Mouse (Mus musculus) embryonic facial prominence, embryonic 11.5 days (tissue): Measurements from ENCODE around the gene Fam71b. TPM values are rescaled to one million over a fixed set of nuclear protein-coding genes. Genes with fewer than 3 reads are reported as not detected.

Source experiments
- ATAC-seq: fragments of 200-750 bp; cut with Nextera tagmentation; replicated peaks from 2 replicates; pipeline ENCODE4 v1.8.0; 2017; ENCODE audit warnings: low read depth; ENCODE audit not compliant: insufficient number of reproducible peaks, low FRiP score, low TSS enrichment
- DNase-seq: peaks from one replicate; pipeline ENCODE4 v3.0.0-alpha.2; 2015; ENCODE audit warnings: low spot score
- H3K27ac ChIP-seq: fragments of 300-500 bp; sonication (generic); replicated peaks from 2 replicates; pipeline ENCODE4 v1.5.1; 2014; ENCODE audit warnings: mild to moderate bottlenecking, low read depth, low read length, control low read depth
- H3K27me3 ChIP-seq: fragments of 300-500 bp; sonication (generic); 2 replicates; pipeline ENCODE4 v1.6.1; 2014; ENCODE audit warnings: mild to moderate bottlenecking, low read length, moderate library complexity, mixed read lengths; ENCODE audit not compliant: control insufficient read depth, insufficient read depth
- H3K36me3 ChIP-seq: fragments of 300-500 bp; sonication (generic); replicated peaks from 2 replicates; pipeline ENCODE4 v1.6.1; 2014; ENCODE audit warnings: low read depth, mild to moderate bottlenecking, low read length, moderate library complexity, mixed read lengths; ENCODE audit not compliant: control insufficient read depth, insufficient read depth
- H3K4me1 ChIP-seq: fragments of 300-500 bp; sonication (generic); 2 replicates; pipeline ENCODE4 v1.6.1; 2014; ENCODE audit warnings: low read length, mixed read lengths; ENCODE audit not compliant: control insufficient read depth, insufficient read depth
- H3K4me2 ChIP-seq: fragments of 300-500 bp; sonication (generic); 2 replicates; pipeline ENCODE4 v1.6.1; 2014; ENCODE audit warnings: low read depth, mild to moderate bottlenecking, control low read depth, low read length, moderate library complexity
- H3K4me3 ChIP-seq: fragments of 300-500 bp; sonication (generic); 2 replicates; pipeline ENCODE4 v1.5.1; 2014; ENCODE audit warnings: low read depth, low read length, control low read depth
- H3K9ac ChIP-seq: fragments of 300-500 bp; sonication (generic); replicated peaks from 2 replicates; pipeline ENCODE4 v1.6.1; 2014; ENCODE audit warnings: mild to moderate bottlenecking, control low read depth, low read length
- H3K9me3 ChIP-seq: fragments of 300-500 bp; sonication (generic); replicated peaks from 2 replicates; pipeline ENCODE4 v1.6.1; 2016; ENCODE audit warnings: mild to moderate bottlenecking, low read length, inconsistent platforms, mixed read lengths; ENCODE audit not compliant: control insufficient read depth
- WGBS: fragments of 180-500 bp; shearing (Covaris S2); extraction: QIAGEN DNeasy Blood & Tissue Kit; methylation state at CpG from one replicate; pipeline ENCODE4 v1.1.7; 2014; 5-methylcytosine and 5-hydroxymethylcytosine counted together
- polyA plus RNA-seq: library from polyadenylated mRNA; unstranded; fragments of >200 nt; fragmentation: Nextera tagmentation; extraction: Ambion mirVana; gene quantifications from 2 replicates; pipeline ENCODE4 v1.2.1, GENCODE M21; 2014

Fam71b gene
- polyA plus RNA-seq, 1 experiment from 2014 or later, result not detected

DNA sequence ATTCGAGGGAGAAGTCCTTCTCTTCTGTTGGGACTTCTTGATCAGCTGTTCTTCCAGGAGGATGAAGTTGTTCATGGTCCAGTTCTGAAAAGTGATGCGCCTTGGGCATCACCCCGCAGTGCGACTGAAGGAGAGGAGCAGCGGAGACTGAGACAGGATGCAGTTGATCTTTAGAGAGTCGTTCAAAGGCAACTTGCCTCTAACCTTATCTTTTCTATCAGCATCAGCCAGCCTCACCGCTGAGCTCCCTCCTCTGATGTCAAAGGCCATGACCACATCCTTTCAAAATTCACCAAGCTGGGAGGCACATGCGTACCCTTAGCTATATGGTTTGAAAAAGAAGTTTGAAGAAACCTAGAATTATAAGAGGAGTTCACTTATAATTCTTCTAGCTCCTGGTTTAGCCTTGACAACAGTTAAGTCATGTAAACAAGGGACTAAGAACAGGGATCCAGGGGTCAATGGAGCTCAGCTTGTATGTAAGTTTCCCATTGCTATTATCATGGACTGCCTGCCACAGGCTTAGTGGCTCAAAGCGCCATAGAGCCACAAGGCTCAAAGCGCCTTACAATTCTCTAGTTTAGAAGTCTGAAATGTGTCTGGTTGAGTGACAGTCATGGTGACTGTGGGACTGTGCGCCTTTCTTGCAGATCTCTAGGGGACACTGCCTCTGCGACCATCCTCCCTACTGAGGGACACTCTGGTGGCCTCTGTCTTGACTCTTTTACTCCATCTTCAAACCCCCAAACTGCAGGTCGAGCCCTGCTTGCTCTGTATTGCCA, 6.8 kb upstream of the Fam71b start, which contains the start of gene Itk:
Gene Itk, minus strand, starts transcription at position 180 of the 782 bp plus-strand sequence.
- Histone ChIP-seq H3K27ac (no peak within 1 kb of the TSS), H3K36me3 (no peaks in the 10 kb centered on the region), H3K27me3 (no peaks in the 10 kb centered on the region), H3K4me3 (no peak within 1 kb of the TSS), H3K4me2 (no peak within 1 kb of the TSS), H3K9ac (no peak within 1 kb of the TSS), H3K9me3 (no peaks in the 10 kb centered on the region), H3K4me1 (no peaks in the 10 kb centered on the region)
- ATAC-seq, result no peak
- no peak for DNase-seq
- 80% methylated on average over 13 of the region's 13 CpGs for WGBS

DNA sequence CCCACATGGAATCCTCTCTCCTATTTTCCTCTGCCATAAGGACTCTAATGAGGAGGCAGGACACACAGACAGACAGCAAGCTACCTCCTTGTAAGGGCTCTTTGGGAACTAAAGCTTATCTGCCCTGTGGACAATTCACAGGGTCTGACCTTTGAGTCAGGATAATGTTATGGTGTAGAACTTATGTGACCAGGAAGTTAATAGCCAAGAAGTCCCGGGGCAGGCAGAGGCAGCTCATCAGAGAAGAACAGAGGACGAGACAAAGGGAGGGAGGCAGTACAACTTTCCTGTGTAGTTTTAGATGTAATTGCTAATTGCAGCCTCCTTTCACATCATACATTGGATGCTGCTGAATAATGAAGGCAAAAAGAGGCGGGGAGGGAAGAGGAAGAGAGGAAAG, 5.7 kb upstream of the Fam71b start:
- no peaks in the 10 kb centered on the region for H3K4me1 ChIP-seq
- WGBS, result 48% methylated on average over 3 of the region's 3 CpGs
- no peaks in the 10 kb centered on the region for H3K27me3 ChIP-seq
- no peak overlapping the region for H3K27ac ChIP-seq
- DNase-seq (no peak), ATAC-seq (no peak)
- no peak overlapping the region for H3K4me3 ChIP-seq
- H3K4me2 ChIP-seq, result no peak overlapping the region
- H3K36me3 ChIP-seq, result no peaks in the 10 kb centered on the region
- H3K9ac ChIP-seq, result no peak overlapping the region
- no peaks in the 10 kb centered on the region for H3K9me3 ChIP-seq

DNA sequence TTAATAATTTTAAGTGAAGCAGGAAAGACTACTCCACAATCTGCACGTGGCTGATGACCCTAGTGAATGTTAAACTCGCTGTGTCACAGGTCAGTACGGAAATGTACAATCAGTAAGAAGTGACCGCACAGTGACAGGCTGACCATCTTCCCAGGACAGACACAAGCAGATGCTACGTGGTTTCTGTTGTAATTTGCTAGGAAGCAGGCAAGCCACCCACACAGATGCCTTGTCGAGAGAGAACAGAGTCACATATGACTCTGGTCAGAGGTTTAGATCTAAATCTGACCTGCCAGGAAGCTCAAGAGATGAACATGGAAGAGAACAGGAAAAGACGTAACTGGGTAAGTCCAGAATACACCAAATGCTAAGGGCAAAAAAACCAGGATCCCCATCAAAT, 3.5 kb upstream of the Fam71b start:
- Histone ChIP-seq H3K4me2 (no peak overlapping the region), H3K36me3 (no peaks in the 10 kb centered on the region), H3K27me3 (no peaks in the 10 kb centered on the region), H3K27ac (no peak overlapping the region), H3K9me3 (no peaks in the 10 kb centered on the region), H3K4me1 (no peaks in the 10 kb centered on the region), H3K4me3 (no peak overlapping the region), H3K9ac (no peak overlapping the region)
- WGBS, result 78% methylated on average over 7 of the region's 7 CpGs
- ATAC-seq (no peak), DNase-seq (no peak)

DNA sequence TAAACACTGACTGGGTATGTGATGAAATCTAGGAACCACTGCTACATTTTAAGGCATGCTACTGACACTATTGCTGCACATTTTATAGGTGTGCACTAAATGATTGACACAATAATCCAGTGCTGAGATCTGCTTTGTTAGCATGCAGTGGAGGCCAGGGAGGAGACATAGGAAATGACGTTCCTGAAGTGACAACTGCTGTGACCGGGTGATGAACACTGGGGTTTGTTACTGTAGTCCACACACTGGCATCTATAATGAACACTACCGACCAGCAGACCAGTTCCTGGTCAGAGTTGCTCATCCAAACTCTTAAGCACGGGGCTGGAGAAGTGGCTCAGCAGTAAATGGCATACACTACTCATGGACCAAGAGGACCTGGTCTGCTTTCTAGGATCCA, 2.9 kb upstream of the Fam71b start:
- ATAC-seq (no peak), DNase-seq (no peak)
- H3K4me3 ChIP-seq, result no peak overlapping the region
- H3K27ac ChIP-seq, result no peak overlapping the region
- WGBS, result 78% methylated on average over 4 of the region's 4 CpGs
- H3K9me3 ChIP-seq, result no peaks in the 10 kb centered on the region
- H3K27me3 ChIP-seq, result no peaks in the 10 kb centered on the region
- H3K9ac ChIP-seq, result no peak overlapping the region
- no peaks in the 10 kb centered on the region for H3K36me3 ChIP-seq
- H3K4me2 ChIP-seq, result no peak overlapping the region
- no peaks in the 10 kb centered on the region for H3K4me1 ChIP-seq

DNA sequence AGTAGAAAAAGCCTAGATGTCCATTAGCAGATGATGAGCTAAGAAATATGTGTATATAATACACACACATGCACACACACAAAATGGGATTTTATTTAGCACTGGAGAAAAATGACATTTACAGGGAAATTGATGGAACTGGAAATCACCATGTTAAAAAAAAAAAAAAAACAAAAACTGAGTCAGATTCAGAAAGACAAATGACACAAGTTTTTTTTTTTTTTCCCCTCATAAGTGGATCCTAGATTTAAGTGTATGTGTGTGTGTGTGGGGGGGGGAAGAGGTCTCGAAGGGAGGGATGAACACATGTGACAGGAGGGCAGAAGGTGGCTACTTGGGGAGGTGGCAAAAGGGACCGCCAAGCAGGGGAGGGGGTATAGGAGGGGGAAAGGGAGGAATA, 1.3 kb upstream of the Fam71b start:
- Histone ChIP-seq H3K9ac (no peak overlapping the region), H3K4me1 (no peaks in the 10 kb centered on the region), H3K27me3 (no peaks in the 10 kb centered on the region), H3K36me3 (no peaks in the 10 kb centered on the region), H3K4me3 (no peak overlapping the region), H3K4me2 (no peak overlapping the region), H3K9me3 (no peaks in the 10 kb centered on the region), H3K27ac (no peak overlapping the region)
- 70% methylated on average over 2 of the region's 2 CpGs for WGBS
- ATAC-seq, result no peak
- no peak for DNase-seq

DNA sequence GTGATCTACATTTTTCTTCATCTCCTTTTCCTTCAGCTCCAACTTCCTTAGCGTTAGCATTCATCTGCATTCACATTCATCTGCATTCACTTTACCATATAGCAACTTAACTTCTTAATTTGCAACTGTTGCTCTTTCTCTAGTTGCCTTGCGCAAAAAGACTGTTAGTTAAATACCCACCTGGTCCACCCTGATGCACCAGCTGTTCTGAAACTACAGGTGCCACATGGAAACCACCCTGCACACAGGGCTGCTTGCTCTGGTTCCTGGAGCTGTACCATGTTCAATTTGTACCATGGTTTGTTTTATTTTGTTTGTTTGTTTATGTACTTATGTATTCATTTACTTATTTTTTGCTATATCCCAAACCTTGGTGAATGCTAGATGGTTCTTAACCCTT, 661 bp upstream of the Fam71b start:
- H3K36me3 ChIP-seq, result no peaks in the 10 kb centered on the region
- H3K9me3 ChIP-seq, result no peaks in the 10 kb centered on the region
- no peaks in the 10 kb centered on the region for H3K27me3 ChIP-seq
- DNase-seq (no peak), ATAC-seq (no peak)
- no peak overlapping the region for H3K4me3 ChIP-seq
- no peak overlapping the region for H3K27ac ChIP-seq
- no peaks in the 10 kb centered on the region for H3K4me1 ChIP-seq
- no peak overlapping the region for H3K4me2 ChIP-seq
- H3K9ac ChIP-seq, result no peak overlapping the region
- WGBS, result 86% methylated on average over 2 of the region's 2 CpGs

DNA sequence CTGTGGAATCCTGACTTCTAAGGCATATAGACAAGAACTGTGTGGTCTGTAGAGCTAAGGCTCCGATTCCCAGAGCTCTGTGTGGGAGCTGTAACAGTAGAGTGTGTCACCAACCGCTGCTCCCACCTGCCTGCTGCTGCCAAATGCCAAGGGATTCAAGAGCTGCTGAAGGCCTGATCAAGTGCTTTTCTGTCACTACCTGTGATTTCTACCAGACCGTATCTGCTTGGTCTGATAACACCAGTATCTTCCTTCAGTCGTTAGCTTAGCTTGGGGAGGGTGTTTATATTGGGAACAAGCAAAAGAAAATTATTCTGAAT, 461 bp downstream of the Fam71b start:
- Histone ChIP-seq H3K27ac (no peak overlapping the region), H3K36me3 (no peaks in the 10 kb centered on the region), H3K27me3 (no peaks in the 10 kb centered on the region), H3K9ac (no peak overlapping the region), H3K4me3 (no peak overlapping the region), H3K4me1 (no peaks in the 10 kb centered on the region), H3K4me2 (no peak overlapping the region), H3K9me3 (no peaks in the 10 kb centered on the region)
- ATAC-seq, result no peak
- no peak for DNase-seq
- WGBS, result 82% methylated on average over 4 of the region's 4 CpGs

DNA sequence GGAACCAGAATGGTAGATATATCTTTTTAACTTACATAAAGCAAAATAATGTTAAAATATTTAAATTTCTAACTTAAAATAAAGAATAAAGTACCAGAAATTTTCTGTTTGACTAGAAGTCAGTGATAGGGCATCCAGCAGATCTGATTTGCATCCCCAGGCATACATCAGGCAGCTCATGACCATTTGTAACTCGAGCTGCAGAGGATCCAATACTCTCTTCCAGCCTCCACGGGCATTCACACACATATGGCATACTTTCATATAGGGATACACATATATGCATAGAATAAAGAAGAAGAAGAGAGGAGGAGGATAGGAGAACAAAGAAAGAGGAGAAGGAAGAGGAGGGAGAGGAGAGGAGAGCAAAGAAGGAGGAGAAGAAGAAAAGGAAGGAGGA, 1.5 kb downstream of the Fam71b start:
- Histone ChIP-seq H3K36me3 (no peaks in the 10 kb centered on the region), H3K9ac (no peak overlapping the region), H3K4me1 (no peaks in the 10 kb centered on the region), H3K4me2 (no peak overlapping the region), H3K27ac (no peak overlapping the region), H3K4me3 (no peak overlapping the region), H3K27me3 (no peaks in the 10 kb centered on the region), H3K9me3 (no peaks in the 10 kb centered on the region)
- 45% methylated on average over 2 of the region's 2 CpGs for WGBS
- ATAC-seq, result no peak
- no peak for DNase-seq
